Mouse (Mus musculus) myocyte (in vitro differentiated cells): ENCODE measurements around the gene Eml1. TPM values are rescaled to one million over a fixed set of nuclear protein-coding genes. Genes with fewer than 3 reads are reported as not detected.

Source experiments
- H3K27me3 ChIP-seq: one replicate; pipeline ENCODE4 v1.6.1; 2011; ENCODE audit not compliant: control insufficient read depth, insufficient read depth, insufficient read length
- H3K36me3 ChIP-seq: one replicate; pipeline ENCODE4 v1.6.1; 2011; ENCODE audit not compliant: control insufficient read depth, insufficient read depth
- H3K4me2 ChIP-seq: one replicate; pipeline ENCODE4 v1.6.1; 2011; ENCODE audit warnings: low read depth, control low read depth
- H3K4me3 ChIP-seq: one replicate; pipeline ENCODE4 v1.5.1; 2011; ENCODE audit warnings: mild to moderate bottlenecking, control low read depth, moderate library complexity
- H3K79me2 ChIP-seq: one replicate; pipeline ENCODE4 v1.6.1; 2011; ENCODE audit not compliant: control insufficient read depth, insufficient read depth
- H3ac ChIP-seq: one replicate; pipeline ENCODE4 v1.6.1; 2011; ENCODE audit not compliant: control insufficient read depth, insufficient read length
- CEBPB ChIP-seq: IDR thresholded peaks from 2 replicates; pipeline ENCODE4 v1.6.1; 2011; ENCODE audit warnings: mild to moderate bottlenecking, moderate library complexity; ENCODE audit not compliant: poor library complexity, insufficient read depth, severe bottlenecking
- E2F4 ChIP-seq: IDR thresholded peaks from one replicate; pipeline ENCODE4 v1.6.1; 2011; ENCODE audit warnings: mild to moderate bottlenecking, control low read depth, moderate library complexity; ENCODE audit not compliant: insufficient read depth
- MAX ChIP-seq: IDR thresholded peaks from one replicate; pipeline ENCODE4 v1.6.1; 2011; ENCODE audit warnings: low read depth, mild to moderate bottlenecking, control low read depth
- MYOD1 ChIP-seq, 3 experiments: IDR thresholded peaks; one replicate each; pipeline ENCODE4 v1.6.1; 2011; ENCODE audit warnings: control low read depth in 2 of 3, low read depth in 2 of 3, mild to moderate bottlenecking in 2 of 3, moderate library complexity in 1 of 3; ENCODE audit not compliant: insufficient read length in 2 of 3, control insufficient read depth in 1 of 3
- MYOG ChIP-seq, 3 experiments: IDR thresholded peaks; one replicate each; pipeline ENCODE4 v1.6.1; 2011; ENCODE audit warnings: control low read depth in 2 of 3, low read depth in 2 of 3, mild to moderate bottlenecking in 2 of 3; ENCODE audit not compliant: insufficient read length in 2 of 3, control insufficient read depth in 1 of 3, insufficient read depth in 1 of 3
- POLR2A ChIP-seq: IDR thresholded peaks from one replicate; pipeline ENCODE4 v1.6.1; 2011; ENCODE audit warnings: low read depth, mild to moderate bottlenecking, control low read depth, moderate library complexity; ENCODE audit not compliant: insufficient read length
- POLR2AphosphoS2 ChIP-seq: IDR thresholded peaks from one replicate; pipeline ENCODE4 v1.6.1; 2011; ENCODE audit warnings: low read depth, control low read depth; ENCODE audit not compliant: insufficient read length
- REST ChIP-seq: IDR thresholded peaks from one replicate; pipeline ENCODE4 v1.6.1; 2011; ENCODE audit warnings: mild to moderate bottlenecking, control low read depth, moderate library complexity; ENCODE audit not compliant: insufficient read depth, insufficient read length
- SRF ChIP-seq: IDR thresholded peaks from one replicate; pipeline ENCODE4 v1.6.1; 2011; ENCODE audit warnings: low read depth; ENCODE audit not compliant: control insufficient read depth, insufficient read length
- TCF12 ChIP-seq: IDR thresholded peaks from one replicate; pipeline ENCODE4 v1.6.1; 2011; ENCODE audit warnings: mild to moderate bottlenecking, control low read depth; ENCODE audit not compliant: poor library complexity, insufficient read depth, severe bottlenecking
- TCF3 ChIP-seq: IDR thresholded peaks from one replicate; pipeline ENCODE4 v1.6.1; 2011; ENCODE audit warnings: low read depth, control low read depth; ENCODE audit not compliant: insufficient read length
- USF1 ChIP-seq: IDR thresholded peaks from one replicate; pipeline ENCODE4 v1.6.1; 2011; ENCODE audit warnings: low read depth, mild to moderate bottlenecking, control low read depth, moderate library complexity
- polyA plus RNA-seq: library from polyadenylated mRNA; unstranded; fragments of >200 nt; fragmentation: generic; extraction: Trizol; gene quantifications from one replicate; pipeline ENCODE4 v1.2.1, GENCODE M21; 2012; ENCODE audit warnings: missing spikeins

Eml1 gene
- polyA plus RNA-seq, 1 experiment, result 33.4 TPM

- Histone ChIP-seq H3ac (no peak overlapping the region), H3K4me2 (no peak overlapping the region), H3K79me2 (peaks cover 20% of the 10 kb centered on the region), H3K36me3 (no peaks in the 10 kb centered on the region), H3K27me3 (no peaks in the 10 kb centered on the region), H3K4me3 (no peak overlapping the region)
- no peak for TF ChIP-seq TCF3
- TF ChIP-seq MYOG (IDR thresholded peaks at IDR 0.05; ENCODE audit: control insufficient read depth in 1 of 3, insufficient read depth in 1 of 3, insufficient read length in 2 of 3, low read depth in 2 of 3), result no peak
- TF ChIP-seq SRF, result no peak
- TF ChIP-seq POLR2A, result no peak
- no peak for TF ChIP-seq E2F4
- no peak for TF ChIP-seq CEBPB
- TF ChIP-seq MAX, result no peak
- TF ChIP-seq POLR2AphosphoS2, result no peak
- no peak for TF ChIP-seq REST
- TF ChIP-seq USF1, result no peak
- TF ChIP-seq MYOD1 (IDR thresholded peaks at IDR 0.05; ENCODE audit: control insufficient read depth in 1 of 3, insufficient read length in 2 of 3, low read depth in 2 of 3), result no peak
- TF ChIP-seq TCF12, result no peak
Measured at GRCm38 (mm10) chr12:108444166-108445115, 73.7 kb downstream of the Eml1 start.

DNA sequence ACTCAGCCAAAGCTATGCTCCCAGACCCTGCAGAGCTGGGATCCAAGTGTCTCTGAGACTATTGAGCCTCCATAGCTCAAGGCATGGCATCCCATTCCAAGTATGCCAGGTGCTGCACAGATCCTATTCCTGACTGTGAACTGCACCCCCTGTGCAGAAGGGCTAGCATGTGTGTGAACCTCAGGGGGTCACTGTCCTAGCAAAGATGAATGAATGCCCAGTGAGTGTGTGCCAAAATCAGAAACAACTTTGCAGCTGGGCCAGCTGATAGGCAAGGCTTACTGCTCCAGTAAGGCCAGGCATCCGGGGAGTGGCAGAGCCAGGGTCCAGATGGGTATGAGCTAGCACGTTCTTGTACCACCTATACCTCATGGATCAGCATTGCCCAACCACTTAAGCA lies 76.0 kb downstream of the Eml1 start:
- TF ChIP-seq MYOG (IDR thresholded peaks at IDR 0.05; ENCODE audit: control insufficient read depth in 1 of 3, insufficient read depth in 1 of 3, insufficient read length in 2 of 3, low read depth in 2 of 3) (no peak), USF1 (no peak), E2F4 (no peak), MAX (no peak), TCF12 (no peak), MYOD1 (IDR thresholded peaks at IDR 0.05; ENCODE audit: control insufficient read depth in 1 of 3, insufficient read length in 2 of 3, low read depth in 2 of 3) (no peak), POLR2A (no peak), POLR2AphosphoS2 (no peak), TCF3 (no peak), SRF (no peak), REST (no peak), CEBPB (no peak)
- H3K36me3 ChIP-seq, result no peaks in the 10 kb centered on the region
- H3K27me3 ChIP-seq, result no peaks in the 10 kb centered on the region
- H3K4me2 ChIP-seq, result no peak overlapping the region
- H3K79me2 ChIP-seq, result peaks cover 23% of the 10 kb centered on the region
- H3ac ChIP-seq, result no peak overlapping the region
- no peak overlapping the region for H3K4me3 ChIP-seq

DNA sequence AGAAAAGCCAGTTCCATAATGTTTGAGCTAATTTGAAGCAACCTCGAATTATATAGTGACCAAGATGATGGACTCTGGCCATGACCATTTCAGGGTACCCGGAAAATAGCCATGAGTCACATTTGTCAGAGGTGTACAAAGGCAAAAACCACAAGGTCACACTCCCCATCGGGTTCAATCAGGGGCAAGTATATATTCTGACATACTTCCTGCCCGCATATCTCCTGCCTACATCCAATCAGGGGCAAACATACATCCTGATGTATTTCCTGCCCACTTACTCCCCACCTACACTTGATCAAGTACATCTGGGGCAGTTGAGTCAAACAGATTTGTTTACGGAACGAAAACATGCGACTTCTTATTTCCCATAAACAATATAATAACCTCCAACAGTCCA lies 77.6 kb downstream of the Eml1 start:
- Histone ChIP-seq H3K27me3 (no peaks in the 10 kb centered on the region), H3K36me3 (no peaks in the 10 kb centered on the region), H3K79me2 (peaks cover 23% of the 10 kb centered on the region), H3K4me3 (no peak overlapping the region), H3ac (no peak overlapping the region), H3K4me2 (no peak overlapping the region)
- TF ChIP-seq E2F4 (no peak), REST (no peak), POLR2AphosphoS2 (no peak), MYOD1 (IDR thresholded peaks at IDR 0.05; ENCODE audit: control insufficient read depth in 1 of 3, insufficient read length in 2 of 3, low read depth in 2 of 3) (no peak), POLR2A (no peak), TCF3 (no peak)

DNA sequence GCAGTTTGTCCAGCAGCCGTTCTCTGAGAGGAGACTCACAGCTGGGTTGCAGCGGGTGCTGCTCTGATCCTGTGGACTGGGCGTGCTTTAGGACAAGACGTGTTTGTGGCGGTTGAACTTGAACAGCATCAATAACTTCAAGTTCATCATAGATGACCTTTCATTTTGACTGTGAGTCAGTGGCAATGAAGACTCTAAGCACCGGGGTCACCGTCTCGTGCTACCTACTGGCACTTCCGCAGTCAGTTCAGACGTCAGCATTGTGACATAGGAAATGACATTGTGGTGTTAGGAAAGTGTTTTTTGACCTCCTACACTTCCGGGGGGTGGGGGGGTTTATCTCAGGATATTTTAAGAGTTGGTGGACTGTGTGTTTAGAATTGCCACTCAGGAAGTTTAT lies 79.2 kb downstream of the Eml1 start:
- H3ac ChIP-seq, result no peak overlapping the region
- no peaks in the 10 kb centered on the region for H3K27me3 ChIP-seq
- TF ChIP-seq USF1 (no peak), TCF12 (no peak), E2F4 (no peak), MYOG (IDR thresholded peaks at IDR 0.05; ENCODE audit: control insufficient read depth in 1 of 3, insufficient read depth in 1 of 3, insufficient read length in 2 of 3, low read depth in 2 of 3) (no peak), TCF3 (no peak), POLR2AphosphoS2 (no peak), REST (no peak), SRF (no peak), POLR2A (no peak), CEBPB (no peak), MAX (no peak), MYOD1 (IDR thresholded peaks at IDR 0.05; ENCODE audit: control insufficient read depth in 1 of 3, insufficient read length in 2 of 3, low read depth in 2 of 3) (no peak)
- peaks cover 14% of the 10 kb centered on the region for H3K79me2 ChIP-seq
- H3K36me3 ChIP-seq, result no peaks in the 10 kb centered on the region
- H3K4me3 ChIP-seq, result no peak overlapping the region
- H3K4me2 ChIP-seq, result no peak overlapping the region
